8 mouse cellular contexts compared by ENCODE assay signal in genomic region chr6:115717101-115717652, GRCm38 (mm10). TPM values are rescaled to one million over a fixed set of nuclear protein-coding genes. Genes with fewer than 3 reads are reported as not detected.
DNase-seq lines count a peak whose midpoint lies in the region; ATAC-seq and TF ChIP-seq lines count a peak whose summit lies in the region.

No protein-coding gene starts in this region.

- peaks cover 8% of the 10 kb centered on the region for H3K4me1 ChIP-seq in lung, embryonic 16.5 days (replicated peaks; ENCODE audit: control insufficient read depth, insufficient read depth, low read length)
- no peaks in the 10 kb centered on the region for H3K4me1 ChIP-seq in cerebellum, adult 2 months (ENCODE audit: control insufficient read depth, insufficient read depth, low read length)

- no peak overlapping the region for H3K4me3 ChIP-seq in lung, embryonic 16.5 days (ENCODE audit: low read length)
- H3K4me3 ChIP-seq in cerebellum, adult 2 months (replicated peaks; ENCODE audit: insufficient read depth, low read depth, low read length), result no peak overlapping the region

- H3K27ac ChIP-seq in lung, embryonic 16.5 days (ENCODE audit: low read length), result peak overlapping the region; percentile 38
- H3K27ac ChIP-seq in cerebellum, adult 2 months (ENCODE audit: insufficient read depth, low read length), result no peak overlapping the region

- no peaks in the 10 kb centered on the region for H3K27me3 ChIP-seq in lung, embryonic 16.5 days (ENCODE audit: control insufficient read depth, insufficient read depth, low read depth, low read length)
- no peaks in the 10 kb centered on the region for H3K27me3 ChIP-seq in cerebellum, adult 2 months (ENCODE audit: control insufficient read depth, insufficient read depth, low read length)

- peak; percentile 53 for ATAC-seq in lung, embryonic 16.5 days (ENCODE audit: low read depth)

- peak overlapping the region; percentile 57; the same call in 1 of the 2 replicates for H3K4me2 ChIP-seq in lung, embryonic 16.5 days (ENCODE audit: low read depth, low read length)

- TF ChIP-seq CTCF in cerebellum, adult 2 months (IDR thresholded peaks at IDR 0.05; ENCODE audit: borderline replicate concordance, insufficient read depth, low read depth, low read length), result no peak

- H3K9ac ChIP-seq in lung, embryonic 16.5 days (ENCODE audit: low read length), result 0 out of 2 replicates have a peak overlapping the region, but pooled peaks have one; percentile 21

- DNase-seq in adrenal gland, postnatal 10 days, result peak; percentile 55
- DNase-seq in adrenal gland, postnatal 25 days, result no peak
- DNase-seq in heart, adult 8-10 months (ENCODE audit: low spot score), result peak; percentile 68
- DNase-seq in kidney, adult 11 months, result peak; percentile 21
- DNase-seq in skeletal muscle tissue, adult 2 months (ENCODE audit: low read depth, low spot score), result peak; percentile 74
- DNase-seq in Muller cell, postnatal 12 days (ENCODE audit: inconsistent ontology term), result no peak
- no peak for DNase-seq in cerebellum, adult 2 months

- H3K36me3 ChIP-seq in lung, embryonic 16.5 days (ENCODE audit: control insufficient read depth, insufficient read depth, low read length), result no peaks in the 10 kb centered on the region

- no peaks in the 10 kb centered on the region for H3K9me3 ChIP-seq in lung, embryonic 16.5 days (ENCODE audit: control insufficient read depth, low read length)

- WGBS in lung, embryonic 16.5 days, result 11% methylated on average over 8 of the region's 8 CpGs
- 33% methylated on average over 8 of the region's 8 CpGs for WGBS in cerebellum, adult 2 months

- TF ChIP-seq POLR2A in cerebellum, adult 2 months (IDR thresholded peaks at IDR 0.05; ENCODE audit: borderline replicate concordance, insufficient read depth, low read length), result no peak

RNA-seq across cellular contexts. Expression of gene Raf1, which starts 40.7 kb away (rescaled TPM):
- 100 to 1,000 TPM in 1 of 2 experiments, 10 to 100 TPM in 1; 95.1 to 114 TPM for total RNA-seq in adrenal gland, postnatal 10 days (2021)
- 115 and 155 TPM in 2 replicates for total RNA-seq in adrenal gland, postnatal 25 days (2021)
- 100 to 1,000 TPM in 3 of 4 experiments, 10 to 100 TPM in 1; 97.6 to 104 (median 102) TPM for total RNA-seq in heart, adult 8-10 months (2022)
- 80.8 and 86.3 TPM in 2 replicates for polyA plus RNA-seq in lung, embryonic 16.5 days (2015; fragmentation: Nextera tagmentation; extraction: Ambion mirVana)
- 148 and 152 TPM in 2 replicates for polyA plus RNA-seq in cerebellum, adult 2 months (2012; rRNA removed)

RNA-seq across cellular contexts. Expression of gene Tmem40, which starts 45.0 kb away (rescaled TPM):
- under 1 TPM; 0.79 to 0.93 TPM for total RNA-seq in adrenal gland, postnatal 10 days (2021)
- not detected in 2 replicates for total RNA-seq in adrenal gland, postnatal 25 days (2021)
- 1 to 10 TPM in 1 of 4 experiments, under 1 TPM in 3; 0.41 to 1.0 (median 0.60) TPM for total RNA-seq in heart, adult 8-10 months (2022)
- 2.3 and 3.8 TPM in 2 replicates for polyA plus RNA-seq in lung, embryonic 16.5 days (2015; fragmentation: Nextera tagmentation; extraction: Ambion mirVana)
- polyA plus RNA-seq in cerebellum, adult 2 months (2012; rRNA removed), result 2.7 and 3.5 TPM in 2 replicates

RNA-seq across cellular contexts. Expression of gene Cand2, which starts 57.2 kb away (rescaled TPM):
- 10 to 100 TPM; 10.4 to 16.1 TPM for total RNA-seq in adrenal gland, postnatal 10 days (2021)
- 11.2 and 14.1 TPM in 2 replicates for total RNA-seq in adrenal gland, postnatal 25 days (2021)
- total RNA-seq in heart, adult 8-10 months (2022), result 10 to 100 TPM; 77.2 to 97.7 (median 87.6) TPM
- polyA plus RNA-seq in lung, embryonic 16.5 days (2015; fragmentation: Nextera tagmentation; extraction: Ambion mirVana), result 23.4 and 28.2 TPM in 2 replicates
- polyA plus RNA-seq in cerebellum, adult 2 months (2012; rRNA removed), result 5.1 and 6.7 TPM in 2 replicates

Comparison
In these comparisons a context has a peak if more than half of its experiments do, and no peak if none do; other contexts are left out.
1. DNase-seq: peak in adrenal gland, postnatal 10 days (single experiment), heart, adult 8-10 months (single experiment), kidney, adult 11 months (single experiment) and skeletal muscle tissue, adult 2 months (single experiment); none in adrenal gland, postnatal 25 days (single experiment), Muller cell, postnatal 12 days (single experiment) and cerebellum, adult 2 months (0 of 2).